Mouse (Mus musculus) heart, postnatal 10 days (tissue): ENCODE results near the gene Copz2. TPM values are rescaled to one million over a fixed set of nuclear protein-coding genes. Genes with fewer than 3 reads are reported as not detected.

ENCODE experiments used
- DNase-seq, 2 experiments: peaks; one replicate each; pipeline ENCODE4 v3.0.0; 2021
- intact Hi-C: fragments of 180-260 bp; cut with DNase I; formaldehyde crosslinking; loops from one replicate; pipeline ENCODE4 v1.15.1; 2025
- microRNA-seq, 2 experiments: library from miRNA; unstranded; fragments of <30 nt; microRNA quantifications; one replicate each; pipeline ENCODE4 v1.2.0; 2022
- total RNA-seq, 2 experiments: library from RNA; stranded (reverse); gene quantifications; 2 replicates each; pipeline ENCODE4 v1.2.3; 2021

The Copz2 gene
- total RNA-seq, 2 experiments from 2014 or later: 43.8 to 50.3 TPM

DNA sequence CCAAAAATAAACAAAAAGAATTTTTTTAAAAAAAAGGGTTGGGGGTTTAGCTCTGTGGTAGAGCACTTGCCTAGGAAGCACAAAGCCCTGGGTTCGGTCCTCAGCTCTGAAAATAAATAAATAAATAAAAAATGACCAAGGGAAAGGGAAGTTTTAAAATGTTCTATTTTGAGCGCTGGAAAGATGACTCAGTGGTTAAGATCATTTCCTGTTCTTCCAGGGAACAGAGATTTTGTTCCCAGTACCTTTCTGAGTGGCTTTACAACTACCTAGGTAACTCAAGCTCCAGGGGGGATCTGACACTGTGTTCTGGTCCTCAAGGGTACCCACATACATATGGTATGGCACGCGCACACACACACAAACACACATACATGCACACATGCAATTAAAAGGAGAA lies 46.2 kb downstream of the Copz2 start:
- no peak for DNase-seq
- intact Hi-C loops: no loop called here

DNA sequence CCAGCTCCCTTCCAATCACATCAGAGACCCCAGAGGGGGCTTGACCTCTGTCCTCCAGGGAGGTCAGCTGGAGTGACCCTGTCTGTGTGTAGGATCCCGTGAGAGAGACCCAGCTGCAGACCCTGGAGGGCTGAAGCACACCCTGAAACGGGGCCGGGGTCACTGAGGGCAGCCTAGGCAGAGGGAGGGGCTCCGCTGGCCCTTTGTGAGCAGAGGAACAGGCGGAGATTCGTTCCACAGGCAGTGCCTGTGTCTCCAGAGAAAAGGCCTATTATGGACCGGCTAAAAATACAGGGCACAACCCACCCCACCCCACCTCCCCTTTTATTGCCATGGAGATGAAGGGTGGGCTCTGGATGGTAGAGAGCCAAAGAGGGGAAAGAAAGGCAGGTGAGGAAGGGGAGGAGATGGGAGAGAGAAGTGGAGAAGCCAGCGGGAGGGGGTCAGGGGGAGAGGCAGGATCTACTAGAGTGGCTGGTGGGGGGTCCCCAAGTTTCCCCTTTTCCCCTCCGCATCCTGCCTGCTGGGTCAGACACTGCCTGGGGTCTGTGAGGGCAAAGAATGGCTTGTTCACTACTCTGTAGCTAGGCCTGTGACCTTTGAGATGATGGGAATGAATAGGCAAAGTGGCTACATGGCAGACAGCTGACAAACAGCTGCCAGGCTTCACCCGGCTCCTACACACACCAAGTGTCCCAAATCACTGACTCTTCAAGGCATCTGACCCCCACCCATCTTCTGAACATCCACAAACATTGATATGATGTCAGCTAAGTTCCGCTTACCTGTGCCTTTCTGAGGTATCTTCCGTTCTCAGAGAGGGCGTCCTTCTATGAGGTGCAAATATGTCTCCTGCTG lies 50.0 kb downstream of the Copz2 start:
- no peak for DNase-seq

DNA sequence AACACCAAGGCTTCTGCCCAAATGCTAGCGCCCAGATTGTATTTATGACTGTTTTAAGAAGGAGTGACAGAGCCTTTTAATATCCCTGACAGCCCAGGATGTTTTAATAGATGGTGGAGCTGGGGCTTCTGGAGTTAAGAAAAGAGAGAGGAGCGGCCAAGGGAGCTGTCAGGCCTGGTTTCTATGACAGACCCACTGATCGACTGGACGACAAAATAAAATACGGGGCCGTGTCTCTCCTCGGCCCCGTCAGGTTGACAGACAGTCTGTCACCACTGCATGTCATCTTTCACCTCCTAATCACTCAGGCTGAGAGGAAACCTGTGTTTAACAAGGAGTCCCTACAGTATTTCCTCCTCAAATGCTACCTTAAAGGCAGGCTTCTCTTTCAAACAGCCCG lies 51.7 kb downstream of the Copz2 start:
- DNase-seq: no peak
- intact Hi-C loops: no loop called here

More for the DNA sequence above, 50.0 kb downstream of the Copz2 start:
- intact Hi-C loops: no loop called here

DNA sequence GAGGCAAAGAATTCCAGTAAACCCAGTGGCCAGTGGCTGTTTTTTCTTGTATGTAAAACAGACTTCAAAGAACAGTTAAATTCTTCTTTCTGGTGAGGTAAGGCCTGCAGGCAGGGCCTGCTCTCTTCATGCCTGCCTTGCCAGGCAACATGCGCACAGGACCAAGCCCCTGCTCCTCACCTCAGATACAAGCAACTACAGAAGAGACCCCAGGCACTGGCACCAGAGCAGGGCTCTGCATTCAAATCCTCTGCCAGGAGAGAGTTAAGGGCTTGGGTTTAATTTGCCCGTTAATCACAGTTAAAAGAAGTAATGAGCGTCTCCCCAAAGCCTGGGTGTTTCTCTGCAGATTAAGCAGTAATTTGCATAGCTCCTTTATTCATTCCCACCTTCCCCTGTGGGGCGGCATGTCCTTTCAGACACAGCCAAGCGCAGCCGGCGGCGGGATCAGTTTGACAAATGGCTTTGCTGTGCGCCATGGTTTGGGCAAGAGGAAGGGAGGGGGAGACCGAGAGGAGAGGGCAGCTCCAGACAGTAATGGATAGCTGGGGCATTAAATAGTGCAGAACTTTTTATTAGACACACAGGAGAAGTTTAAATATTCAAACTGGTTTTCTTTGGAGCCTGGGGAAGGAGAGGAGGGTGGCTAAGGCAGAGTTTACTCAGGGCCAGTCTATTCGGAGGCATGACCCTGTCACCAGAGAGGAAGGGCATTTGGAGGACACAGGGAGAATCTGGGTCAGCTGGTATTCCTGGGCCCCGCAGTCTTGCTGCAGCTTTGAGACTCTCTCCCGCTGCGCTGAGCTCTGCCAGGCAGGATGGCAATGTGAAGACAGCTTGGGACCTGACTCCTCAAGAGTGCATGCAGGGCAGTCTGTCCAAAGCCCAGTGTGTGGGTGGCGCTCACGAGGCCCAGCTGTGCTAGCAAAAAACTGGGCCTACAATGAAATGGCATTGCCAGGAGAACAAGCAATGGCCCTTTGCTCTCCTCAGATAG lies 53.3 kb downstream of the Copz2 start:
- peak; percentile 30 to 43 for DNase-seq
- intact Hi-C loops: no loop called here

DNA sequence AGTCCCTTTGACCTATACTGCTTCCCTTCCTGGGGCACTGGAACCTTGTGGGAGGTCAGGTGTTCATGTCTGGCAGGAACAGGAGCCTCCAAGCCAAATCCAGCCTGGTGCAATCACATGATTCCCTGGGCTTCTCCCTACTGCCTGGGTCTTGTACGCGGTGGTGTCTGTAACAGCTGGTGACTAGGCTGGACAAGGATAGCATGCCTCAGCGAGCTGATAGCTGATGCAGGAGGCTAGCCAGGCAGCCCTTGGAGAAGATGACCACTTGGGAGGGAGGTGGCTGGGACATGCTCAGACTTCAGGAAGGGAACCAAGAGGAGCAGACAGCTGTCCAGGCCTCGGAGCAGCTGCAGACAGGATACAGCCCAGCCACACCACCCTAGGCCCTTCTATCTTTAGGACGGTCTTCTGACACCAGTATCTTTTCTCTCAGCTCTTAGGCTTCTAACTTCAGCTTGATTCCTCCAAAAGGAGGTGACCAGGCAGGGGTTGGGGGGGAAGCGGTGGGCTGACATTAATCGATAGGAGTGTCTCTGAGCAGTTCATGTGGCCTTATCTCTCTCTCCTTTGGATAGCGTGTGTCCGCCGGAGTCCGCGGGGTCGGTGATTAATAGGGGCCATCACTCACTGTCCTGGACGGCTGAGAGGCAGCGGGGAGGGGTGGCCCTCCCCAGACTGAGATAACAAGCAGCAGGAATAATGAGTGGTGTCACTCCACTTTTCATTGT lies 56.9 kb downstream of the Copz2 start:
- intact Hi-C loops: no loop called here
- peak; percentile 67 to 72 for DNase-seq

DNA sequence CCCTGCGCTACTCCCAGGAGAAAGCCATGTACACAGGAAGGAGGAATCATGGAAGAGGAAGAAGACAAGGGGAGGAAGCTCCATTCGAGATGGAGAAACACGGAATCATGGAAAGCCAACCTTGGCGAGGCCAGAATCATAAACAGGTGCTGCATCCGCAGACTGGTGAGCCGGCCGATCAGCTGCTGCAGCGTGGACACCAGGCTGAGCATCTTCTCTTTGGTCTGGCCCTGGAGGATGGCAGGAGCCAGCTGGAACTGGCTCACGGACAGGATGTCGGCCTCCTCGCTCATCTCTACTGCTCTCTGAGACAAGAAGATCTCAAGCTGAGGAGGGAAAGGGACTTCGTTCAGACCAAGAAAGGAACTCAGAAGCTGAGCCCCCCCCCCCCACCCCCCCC lies 58.9 kb downstream of the Copz2 start:
- DNase-seq: no peak
- intact Hi-C loops: no loop called here

DNA sequence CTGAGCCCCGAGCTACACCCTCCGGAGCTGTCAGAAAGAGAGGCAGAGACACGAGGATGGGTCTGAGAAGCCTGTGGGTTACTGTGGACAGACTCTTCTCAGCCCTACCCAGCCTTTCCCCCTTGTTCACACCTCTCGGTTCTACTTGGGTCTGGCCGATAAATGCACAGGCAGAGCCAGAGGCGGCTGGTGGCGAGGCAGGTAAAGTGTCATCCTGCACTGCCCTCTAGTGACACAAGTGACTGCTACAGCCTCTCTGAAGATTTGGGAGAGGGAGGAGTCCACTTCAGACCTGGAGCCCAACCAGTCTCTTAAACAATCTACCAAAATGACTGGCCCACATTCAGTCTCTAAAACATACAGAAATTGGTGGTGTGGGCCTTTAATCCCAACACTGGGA lies 60.3 kb downstream of the Copz2 start:
- intact Hi-C loops: loop anchor here (1.0 to 5.0 kb wide), 2 partner anchors 43 to 148 kb away; no protein-coding TSS in a partner anchor
- DNase-seq: peak; percentile 89 to 92

Small RNAs within 50 kb of the gene (microRNA-seq; reads per million reads assigned to microRNA genes)
- 770 to 845 reads per million in 2 experiments for gene Mir152

Other genes starting within 250 kb of the Copz2 start
- 10 to 100 TPM; 14.6 to 15.1 TPM for gene Snx11, start 72.3 kb upstream of the Copz2 start, total RNA-seq
- gene Cbx1, start 60.7 kb upstream of the Copz2 start, total RNA-seq: 10 to 100 TPM; 46.2 to 59.2 TPM
- 100 to 1,000 TPM; 302 to 348 TPM for gene Nfe2l1, start 19.9 kb upstream of the Copz2 start, total RNA-seq
- gene Cdk5rap3, start 66.6 kb downstream of the Copz2 start, total RNA-seq: 10 to 100 TPM; 28.0 to 30.8 TPM
- under 1 TPM; 0.47 to 0.74 TPM for gene Prr15l, start 78.2 kb downstream of the Copz2 start, total RNA-seq
- 10 to 100 TPM; 11.8 to 12.8 TPM for gene Pnpo, start 94.1 kb downstream of the Copz2 start, total RNA-seq
- gene Sp2, start 133.1 kb downstream of the Copz2 start, total RNA-seq: 10 to 100 TPM; 15.0 to 16.1 TPM
- gene Sp6, start 163.5 kb downstream of the Copz2 start, total RNA-seq: under 1 TPM; 0.12 to 0.15 TPM
- gene Scrn2, start 180.1 kb downstream of the Copz2 start, total RNA-seq: 10 to 100 TPM; 11.3 to 16.1 TPM
- under 1 TPM; 0.31 to 0.45 TPM for gene Lrrc46, start 191.5 kb downstream of the Copz2 start, total RNA-seq
- 10 to 100 TPM; 85.0 to 86.5 TPM for gene Mrpl10, start 191.7 kb downstream of the Copz2 start, total RNA-seq
- 1 to 10 TPM; 5.7 to 6.1 TPM for gene Osbpl7, start 200.8 kb downstream of the Copz2 start, total RNA-seq